Mouse (Mus musculus): ENCODE results near the gene Atp1a1.
A peak's percentile ranks its signal among the peaks of the same experiment; 100 is the strongest.

The Atp1a1 gene

GRCm38 (mm10) chr3:101604550-101605223, at the start of gene Atp1a1:
TSS of gene Atp1a1 (minus strand) at chr3:101604684.
- DNase-seq, result peak; percentile 99

DNA sequence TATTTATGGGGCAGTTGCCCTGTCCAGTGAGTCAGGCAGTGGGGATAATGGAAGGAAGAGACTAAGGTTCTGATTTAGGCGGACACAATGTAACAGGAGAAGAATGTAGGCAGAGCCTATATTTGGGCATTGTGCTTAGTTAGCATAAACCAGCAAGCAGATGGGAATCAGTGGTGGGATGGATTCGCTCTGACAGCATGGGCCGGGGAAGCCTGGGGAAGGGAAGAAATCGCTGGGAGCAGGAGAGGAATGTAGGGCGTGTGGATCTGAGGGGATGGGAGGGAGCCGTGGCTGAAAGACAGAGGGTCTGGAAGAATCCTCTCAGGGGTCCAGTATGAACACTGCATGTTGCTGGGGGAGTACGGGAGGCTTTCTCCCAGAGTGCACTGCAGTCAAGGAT, 49.0 kb upstream of the Atp1a1 start:
- peak; percentile 63 to 69 for DNase-seq

DNA sequence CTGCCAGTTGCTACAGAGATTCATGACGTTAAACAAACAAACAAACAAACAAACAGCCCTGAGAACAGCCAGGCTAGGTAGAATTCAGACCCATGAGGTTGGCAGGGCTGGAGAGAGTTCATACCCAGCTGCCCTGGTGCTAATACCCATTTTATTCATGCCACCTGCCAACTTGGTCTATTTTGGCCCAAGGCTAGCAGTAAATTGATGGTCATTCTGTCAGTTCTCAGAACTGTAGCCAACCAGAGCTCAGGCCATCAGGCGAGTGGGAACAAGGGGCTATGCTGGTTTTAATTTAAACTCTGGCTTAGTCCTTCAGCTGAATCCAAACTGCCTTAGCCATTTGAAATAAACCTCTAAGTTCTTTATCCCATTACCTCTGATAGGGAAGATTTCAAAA, 48.5 kb upstream of the Atp1a1 start:
- peak; percentile 63 to 73 for DNase-seq

- DNase-seq, result no peak
These were observed 45.8 kb upstream of the Atp1a1 start for GRCm38 (mm10) chr3:101650328-101650727.

GRCm38 (mm10) chr3:101649271-101649670, 44.8 kb upstream of the Atp1a1 start:
- DNase-seq, result no peak

- DNase-seq, result no peak
These were observed 43.8 kb upstream of the Atp1a1 start for GRCm38 (mm10) chr3:101648096-101648793.

DNA sequence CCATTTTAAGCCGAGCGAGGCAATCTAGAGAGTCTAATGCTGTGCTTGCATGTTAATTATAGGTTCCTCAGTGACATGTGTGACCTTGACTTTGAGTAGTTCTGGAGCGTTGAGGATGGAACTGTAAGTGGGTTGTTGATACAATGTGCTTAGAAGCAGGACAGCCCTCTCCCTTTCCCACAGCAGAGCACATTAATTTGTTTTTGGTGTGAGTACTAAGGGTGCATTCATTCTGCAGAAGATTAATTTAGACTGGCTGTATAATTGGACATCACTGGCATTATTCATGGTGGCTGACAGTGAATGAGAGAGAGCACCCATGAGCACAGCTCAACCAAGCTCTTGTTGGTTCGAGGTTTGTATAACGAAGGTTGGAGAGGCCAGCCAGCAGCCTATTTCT, 42.3 kb upstream of the Atp1a1 start:
- DNase-seq, result no peak

- no peak for DNase-seq
These were observed 41.2 kb upstream of the Atp1a1 start for GRCm38 (mm10) chr3:101645569-101646106.

- no peak for DNase-seq
These were observed 39.7 kb upstream of the Atp1a1 start for GRCm38 (mm10) chr3:101644062-101644802.

DNA sequence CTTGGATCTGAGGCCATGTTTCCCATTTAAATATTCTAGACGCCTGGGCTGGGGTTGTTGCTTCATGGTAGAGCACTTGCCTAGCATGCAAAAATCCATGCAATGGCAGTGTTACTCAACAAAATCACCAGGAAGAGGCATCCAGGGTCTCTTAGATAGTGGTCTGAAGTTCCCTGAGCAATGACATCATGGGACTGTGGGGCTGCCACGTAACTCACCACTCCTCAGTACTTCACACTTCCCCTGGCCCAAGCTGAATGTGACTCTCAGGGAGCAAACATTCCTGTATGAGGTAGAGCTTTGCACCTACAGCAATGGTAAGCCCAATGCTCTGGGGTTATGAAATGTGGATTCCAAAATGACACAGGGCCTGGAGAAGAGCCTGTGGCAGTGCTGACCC, 38.8 kb upstream of the Atp1a1 start:
- DNase-seq, result no peak

- DNase-seq, result no peak
These were observed 33.7 kb upstream of the Atp1a1 start for GRCm38 (mm10) chr3:101638223-101638622.

GRCm38 (mm10) chr3:101636510-101636909, 32.0 kb upstream of the Atp1a1 start:
- no peak for DNase-seq

DNA sequence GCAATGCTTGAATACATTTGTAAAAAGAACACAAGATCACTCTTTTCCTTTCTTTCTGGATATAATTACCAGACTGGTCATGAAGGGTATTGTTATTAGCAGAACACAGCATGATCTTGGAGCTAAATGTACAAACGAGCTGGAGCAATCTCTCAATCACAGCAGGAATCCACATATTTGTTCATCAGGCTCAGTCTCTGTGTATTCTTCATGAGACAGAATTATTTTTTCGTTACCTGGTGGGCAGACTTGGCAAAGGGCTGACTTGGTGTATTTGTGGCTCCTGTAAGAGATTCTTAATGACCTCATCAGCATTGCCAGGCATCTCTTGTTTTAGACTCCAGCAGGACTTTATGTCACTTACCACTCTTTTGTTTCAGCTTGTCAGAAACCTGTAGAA, 31.6 kb upstream of the Atp1a1 start:
- DNase-seq, result peak; percentile 57 to 73

DNA sequence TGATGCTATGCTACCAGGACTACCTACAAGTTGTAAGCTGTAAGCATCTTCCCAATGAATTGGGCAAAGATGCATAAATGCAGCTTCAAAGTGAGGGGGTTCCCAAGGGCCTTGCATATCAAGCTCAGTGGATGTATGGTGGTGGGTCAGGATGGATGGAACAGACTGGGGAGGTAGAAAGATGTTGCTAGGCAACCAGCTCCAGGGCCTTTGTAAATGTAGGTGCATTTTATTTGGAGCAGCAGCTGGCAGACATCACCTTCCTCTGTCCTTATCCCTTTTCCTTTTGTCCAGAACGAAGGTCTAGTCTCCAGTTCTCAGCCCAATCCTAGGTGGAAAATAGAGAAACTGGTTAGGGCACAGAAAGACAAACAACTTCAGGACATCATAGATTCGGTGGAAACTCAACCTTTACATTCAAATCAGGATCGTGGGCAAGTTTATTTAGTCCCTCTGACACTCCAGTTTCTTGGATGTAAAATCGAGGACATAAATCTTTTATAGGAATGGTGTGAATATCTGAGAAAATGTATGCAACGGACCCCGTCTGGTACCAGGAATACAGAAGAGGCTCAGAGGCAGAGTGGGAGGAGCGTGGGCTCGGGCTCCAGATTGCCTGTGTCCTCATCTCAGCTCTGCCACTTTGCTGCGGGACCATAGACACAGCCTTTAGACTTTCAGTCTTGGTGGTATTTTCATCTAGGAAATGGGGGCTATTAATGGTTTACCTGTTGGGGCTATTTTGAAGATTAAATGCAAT, 29.8 kb upstream of the Atp1a1 start:
- no peak for DNase-seq

- DNase-seq, result no peak
These were observed 23.8 kb upstream of the Atp1a1 start for GRCm38 (mm10) chr3:101628255-101628654.

GRCm38 (mm10) chr3:101624287-101624686, 19.8 kb upstream of the Atp1a1 start:
- no peak for DNase-seq

GRCm38 (mm10) chr3:101619017-101619416, 14.5 kb upstream of the Atp1a1 start:
- no peak for DNase-seq

DNA sequence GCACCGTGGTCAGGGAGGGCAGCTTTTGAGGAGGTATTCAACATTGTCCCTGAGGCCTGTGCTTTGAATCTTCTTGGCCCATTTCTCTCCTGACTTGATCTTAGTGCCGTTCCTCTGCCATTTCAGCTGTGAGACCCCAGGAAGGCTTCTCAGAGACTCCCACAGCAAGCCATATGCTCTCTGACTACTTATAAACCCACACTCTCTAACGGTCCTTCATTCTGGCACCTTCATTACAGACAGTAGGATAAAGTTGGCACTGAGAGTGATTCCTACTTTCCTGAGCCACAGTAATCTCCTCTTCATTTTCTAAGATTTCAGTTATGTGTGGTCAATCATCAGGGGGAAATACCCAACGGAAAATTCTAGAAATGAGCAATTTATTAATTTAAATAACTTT, 14.0 kb upstream of the Atp1a1 start:
- DNase-seq, result no peak

DNA sequence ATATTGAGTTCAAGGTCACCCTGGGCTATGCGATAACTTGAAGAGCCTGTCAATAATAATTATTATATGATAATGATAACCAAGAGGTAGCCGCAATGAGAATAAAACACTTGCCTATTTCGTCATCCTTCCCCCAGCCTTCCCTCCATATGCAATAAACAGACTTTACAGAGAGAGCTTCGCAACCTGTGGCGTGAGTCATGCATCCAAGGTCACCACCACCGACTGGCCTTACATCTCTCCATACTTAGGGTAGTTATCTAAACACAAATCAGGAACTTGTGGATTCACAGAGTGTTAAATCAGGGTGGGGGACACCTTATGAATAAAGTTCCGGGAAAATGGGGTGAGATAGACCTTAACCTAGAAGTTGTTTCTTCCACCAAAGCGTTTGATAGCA, 13.0 kb upstream of the Atp1a1 start:
- DNase-seq, result no peak

DNA sequence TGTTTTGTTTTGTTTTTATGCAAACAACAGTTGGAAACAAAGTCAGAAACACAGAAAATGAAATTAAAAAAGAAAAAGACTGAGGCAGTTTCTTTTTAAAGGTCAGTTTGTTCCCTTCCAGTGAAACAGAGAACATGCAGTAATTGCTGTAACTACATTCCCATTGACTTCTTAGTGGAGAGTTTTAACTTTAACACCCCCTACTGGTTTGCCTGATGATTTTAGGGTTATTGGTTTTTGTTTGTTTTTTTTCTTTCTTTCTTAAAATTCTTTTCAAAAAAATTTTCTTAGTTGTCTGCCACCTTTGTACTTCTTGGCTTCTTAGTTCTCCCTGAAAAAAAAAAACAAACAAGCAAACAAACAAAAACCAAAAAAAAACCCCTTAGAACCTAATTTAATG, 12.5 kb upstream of the Atp1a1 start:
- DNase-seq, result no peak

- DNase-seq, result no peak
These were observed 11.4 kb upstream of the Atp1a1 start for GRCm38 (mm10) chr3:101615856-101616255.

DNA sequence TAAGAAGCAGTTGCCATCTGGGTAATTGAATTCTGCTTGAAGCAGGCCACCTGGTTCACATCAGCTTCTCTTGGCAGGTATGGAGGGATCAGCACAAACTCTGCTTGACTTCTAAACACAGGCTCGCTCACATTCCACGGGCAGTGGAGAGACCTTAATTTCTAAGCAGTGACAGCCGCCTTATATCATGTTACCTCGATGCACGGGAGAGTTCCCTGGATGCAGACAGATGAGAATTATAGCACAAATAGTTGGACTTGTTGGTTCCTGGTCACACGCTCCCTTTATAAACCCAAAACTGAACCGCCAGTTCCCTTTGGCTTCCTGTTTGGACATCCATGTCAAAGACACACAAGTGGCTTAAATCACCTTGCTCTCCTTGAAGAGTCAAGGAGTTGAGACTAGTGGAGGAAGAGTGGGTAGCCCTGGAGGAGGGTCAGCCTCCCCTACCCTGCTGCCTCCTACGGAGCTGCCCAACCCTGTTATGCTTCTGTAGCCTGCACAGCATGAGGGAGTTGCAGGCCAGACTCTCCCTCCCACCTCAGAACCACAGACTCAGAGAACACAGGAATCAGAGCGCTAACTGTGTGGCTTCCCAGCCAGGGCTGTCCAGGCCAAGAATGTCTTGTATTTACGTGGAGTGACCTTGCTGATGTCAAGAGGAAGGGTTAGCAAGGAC, 7.5 kb upstream of the Atp1a1 start:
- DNase-seq, result peak in 1 of 2 experiments; percentile 15
